Mouse (Mus musculus) large intestine, adult 2 months (tissue): ENCODE data around the gene Tmem87b. TPM values are rescaled to one million over a fixed set of nuclear protein-coding genes. Genes with fewer than 3 reads are reported as not detected.

Experiments used
- DNase-seq: peaks from one replicate; pipeline ENCODE4 v3.0.0-alpha.2; 2012; ENCODE audit warnings: low read depth, low spot score
- WGBS: fragments of 180-500 bp; shearing (Covaris S2); methylation state at CpG from one replicate; pipeline ENCODE4 v1.1.7; 2018; 5-methylcytosine and 5-hydroxymethylcytosine counted together
- polyA plus RNA-seq: library from polyadenylated mRNA; depleted of rRNA; stranded (reverse); fragments of >200 nt; gene quantifications from 2 replicates; pipeline ENCODE4 v1.2.3, GENCODE M21; 2012; rRNA removed

The Tmem87b gene
- polyA plus RNA-seq, 1 experiment: 15.4 TPM

DNA sequence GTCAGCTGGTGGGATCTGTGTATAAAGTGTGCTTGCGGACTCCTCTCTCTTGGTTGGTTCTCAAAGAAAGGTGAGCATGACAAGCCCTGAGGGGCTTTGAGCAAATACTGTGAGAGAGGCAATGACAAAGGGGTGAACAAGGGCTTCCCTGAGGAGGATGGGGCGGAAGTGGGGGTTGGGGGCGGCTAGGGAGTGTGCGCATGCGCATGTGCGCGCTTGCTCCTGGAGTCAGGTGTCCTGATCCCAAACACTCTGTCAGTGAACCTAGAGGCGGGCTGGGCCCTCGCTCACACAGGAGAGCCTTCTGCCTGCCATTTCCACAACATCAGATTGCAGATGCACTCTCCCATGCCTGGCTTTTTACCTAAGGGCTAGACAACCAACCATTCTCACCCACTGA lies 54.3 kb downstream of the Tmem87b start:
- no peak for DNase-seq
- WGBS: 95% methylated on average over 9 of the region's 9 CpGs

- DNase-seq: no peak
- WGBS: 71% methylated on average over 8 of the region's 8 CpGs
These were observed 57.6 kb downstream of the Tmem87b start for GRCm38 (mm10) chr2:128875526-128875925.

DNA sequence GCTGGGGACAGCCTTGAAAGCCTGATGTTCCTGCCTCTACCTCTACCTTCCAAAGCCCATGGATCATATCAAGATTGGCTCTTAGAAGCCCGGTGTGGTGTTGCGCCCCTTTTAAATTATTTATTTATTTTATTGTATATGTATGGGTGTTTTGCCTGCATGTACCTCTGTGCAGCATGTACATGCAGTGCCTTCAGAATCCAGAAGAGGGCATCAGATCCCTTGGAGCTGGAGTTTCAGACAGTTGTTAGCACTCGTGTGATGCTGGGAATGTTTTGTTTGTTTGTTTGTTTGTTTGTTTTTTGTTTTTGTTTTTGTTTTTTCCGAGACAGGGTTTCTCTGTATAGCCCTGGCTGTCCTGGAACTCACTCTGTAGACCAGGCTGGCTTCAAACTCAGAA lies 63.3 kb downstream of the Tmem87b start:
- WGBS: 57% methylated on average over 4 of the region's 4 CpGs

DNA sequence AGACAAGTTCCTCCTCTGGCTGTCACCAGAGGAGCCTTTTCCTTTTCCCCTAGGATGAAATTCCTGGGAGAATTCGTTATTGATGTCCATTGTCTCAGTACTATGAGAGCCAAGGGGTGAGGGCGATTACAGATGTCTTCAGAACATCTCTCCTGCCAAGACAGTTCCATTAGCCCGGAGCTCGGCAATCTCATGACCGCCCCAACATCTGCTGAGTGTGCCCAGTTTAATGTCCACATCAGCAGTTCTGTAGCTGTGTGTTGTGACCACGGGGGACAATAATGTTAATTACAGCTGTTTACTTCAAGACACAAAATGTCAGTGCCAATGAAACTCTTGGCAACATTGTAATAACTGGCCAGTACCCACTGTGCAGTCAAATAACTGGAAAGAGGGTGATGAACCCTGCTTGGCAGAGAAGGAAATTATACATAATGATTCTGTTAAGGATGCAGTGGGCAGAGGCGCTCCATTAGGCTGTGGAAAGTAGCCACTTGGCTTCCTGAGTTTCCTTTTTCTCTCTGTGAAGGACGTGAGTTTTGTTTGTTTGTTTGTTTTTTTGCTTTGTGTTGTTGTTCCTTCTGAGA lies 67.4 kb downstream of the Tmem87b start:
- WGBS: 83% methylated on average over 8 of the region's 8 CpGs

More for the DNA sequence above, 63.3 kb downstream of the Tmem87b start:
- DNase-seq: no peak

DNA sequence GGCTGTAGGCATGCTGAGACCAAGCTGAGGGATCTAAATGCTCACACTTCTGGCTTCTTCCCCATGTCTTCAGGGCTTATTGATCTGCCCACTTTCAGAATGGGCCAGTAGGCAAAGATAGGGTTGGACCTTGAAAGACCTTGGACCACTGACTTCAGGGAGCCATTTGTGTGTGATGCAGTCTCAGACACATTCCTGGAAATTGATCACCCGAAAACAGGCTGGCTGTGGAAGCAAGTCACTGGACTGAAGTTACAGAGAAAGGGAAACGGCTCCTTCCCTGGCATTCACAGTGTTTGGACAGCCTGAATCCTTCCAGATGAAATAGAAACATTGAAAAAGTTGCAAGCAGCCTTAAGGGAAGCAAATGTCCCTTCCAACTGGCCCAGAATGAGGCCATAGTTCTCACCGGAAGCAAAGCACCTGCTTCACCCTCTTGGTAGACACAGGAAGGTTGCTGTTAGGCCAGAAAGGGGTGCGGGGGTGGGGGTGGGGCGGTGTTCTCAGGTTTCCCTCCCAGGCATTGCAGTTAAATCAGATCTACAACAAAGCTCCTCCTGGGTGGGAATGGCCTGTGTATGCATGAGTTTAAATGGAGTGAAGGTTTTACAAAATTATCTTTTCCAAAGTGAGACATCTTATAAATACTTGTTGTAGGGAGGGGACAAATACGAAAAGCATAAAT lies 70.1 kb downstream of the Tmem87b start:
- DNase-seq: no peak
- 55% methylated on average over 6 of the region's 6 CpGs for WGBS

More for the DNA sequence above, 67.4 kb downstream of the Tmem87b start:
- DNase-seq: no peak

GRCm38 (mm10) chr2:128890661-128891335 lies 72.9 kb downstream of the Tmem87b start:
- DNase-seq: no peak
- 97% methylated on average over 4 of the region's 4 CpGs for WGBS

- no peak for DNase-seq
- 8% methylated on average over 37 of the region's 37 CpGs for WGBS
These were observed 74.3 kb downstream of the Tmem87b start for GRCm38 (mm10) chr2:128892180-128892721.

DNA sequence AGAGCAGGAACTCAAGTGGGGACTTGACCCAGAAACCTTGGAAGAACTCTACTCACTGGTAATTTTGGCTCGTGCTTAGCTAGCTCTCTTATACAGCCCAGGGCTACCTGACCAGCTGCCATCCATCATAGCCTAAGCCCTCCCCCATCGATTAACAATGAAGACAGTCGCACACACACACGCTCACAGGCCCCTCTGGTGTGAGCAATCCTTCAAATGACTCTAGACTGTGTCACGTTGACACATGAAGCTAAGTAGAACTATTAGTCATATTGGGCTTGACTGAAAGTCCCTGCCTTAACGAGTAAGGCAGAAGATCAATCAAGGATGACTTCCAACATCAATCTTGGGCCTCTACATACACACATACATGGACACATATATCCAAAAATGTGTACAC lies 84.9 kb downstream of the Tmem87b start:
- DNase-seq: no peak
- 78% methylated on average over 6 of the region's 6 CpGs for WGBS

DNA sequence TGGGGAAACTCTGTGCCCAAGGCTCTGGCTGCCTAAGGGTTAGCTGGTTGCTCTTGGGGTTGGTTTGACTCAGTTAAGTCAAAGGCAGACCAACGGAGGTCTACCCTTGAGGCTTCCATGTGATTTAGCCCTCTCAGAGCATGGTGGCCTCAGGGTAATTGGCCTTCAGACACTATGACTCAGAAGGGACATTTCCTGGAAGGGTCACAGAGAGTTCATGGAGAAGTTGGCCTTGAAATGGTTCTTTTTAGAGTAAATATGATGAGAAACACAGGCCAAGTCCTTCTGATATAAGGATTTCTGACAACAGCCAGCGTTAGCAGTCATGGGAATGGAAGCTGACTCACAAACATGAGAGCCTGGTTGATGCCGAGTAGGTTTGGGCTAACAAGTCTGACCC lies 85.7 kb downstream of the Tmem87b start:
- DNase-seq: no peak
- 64% methylated on average over 3 of the region's 3 CpGs for WGBS

Other genes starting within 250 kb of the Tmem87b start
- gene Spdye4c, start 226.9 kb upstream of the Tmem87b start, polyA plus RNA-seq: not detected in 2 replicates
- gene Anapc1, start 130.7 kb upstream of the Tmem87b start, polyA plus RNA-seq: 30.0 and 41.2 TPM in 2 replicates
- gene Mertk, start 119.2 kb upstream of the Tmem87b start, polyA plus RNA-seq: 6.5 and 15.0 TPM in 2 replicates
- 3.0 and 3.6 TPM in 2 replicates for gene Fbln7, start 44.9 kb downstream of the Tmem87b start, polyA plus RNA-seq
- 0.78 and 1.3 TPM in 2 replicates for gene Zc3h8, start 126.0 kb downstream of the Tmem87b start, polyA plus RNA-seq
- gene Zc3h6, start 149.3 kb downstream of the Tmem87b start, polyA plus RNA-seq: 0.52 and 0.88 TPM in 2 replicates
- 1.3 and 1.8 TPM in 2 replicates for gene Gm10762, start 149.6 kb downstream of the Tmem87b start, polyA plus RNA-seq
- 0.03 and 0.07 TPM in 2 replicates for gene Vinac1, start 230.1 kb downstream of the Tmem87b start, polyA plus RNA-seq
- 2.0 and 2.5 TPM in 2 replicates for gene Ttl, start 247.8 kb downstream of the Tmem87b start, polyA plus RNA-seq